Mouse (Mus musculus) MEL (cell line): Measurements from ENCODE around the gene Sult2b1. TPM values are rescaled to one million over a fixed set of nuclear protein-coding genes. Genes with fewer than 3 reads are reported as not detected.

Experiments
- DNase-seq: peaks from one replicate; pipeline ENCODE4 v3.0.0; 2011; ENCODE audit warnings: low read depth, low spot score
- H3K27ac ChIP-seq: 2 replicates; pipeline ENCODE4 v1.5.1; 2012; ENCODE audit warnings: low read depth, mild to moderate bottlenecking, control low read depth, low read length, moderate library complexity; ENCODE audit not compliant: control insufficient read depth
- H3K27me3 ChIP-seq, 2 experiments: fragments of 150-350 bp in 1 of 2; sonication (generic) in 1 of 2; 2 replicates each; pipeline ENCODE4 v1.6.1; 2012; ENCODE audit warnings: low read length in 2 of 2, mild to moderate bottlenecking in 2 of 2, improper control_type of control experiment in 1 of 2, moderate library complexity in 1 of 2; ENCODE audit not compliant: insufficient read depth in 2 of 2, control insufficient read depth in 1 of 2
- H3K36me3 ChIP-seq, 2 experiments: 2 replicates each; pipeline ENCODE4 v1.6.1; 2012 to 2014; ENCODE audit warnings: low read length in 2 of 2, improper control_type of control experiment in 1 of 2, inconsistent platforms in 1 of 2, mild to moderate bottlenecking in 1 of 2; ENCODE audit not compliant: insufficient read depth in 2 of 2, control insufficient read depth in 1 of 2
- H3K4me1 ChIP-seq, 2 experiments: fragments of 150-350 bp in 1 of 2; sonication (generic) in 1 of 2; 2 replicates each; pipeline ENCODE4 v1.6.1; 2012; ENCODE audit warnings: low read length in 2 of 2, improper control_type of control experiment in 1 of 2, mild to moderate bottlenecking in 1 of 2; ENCODE audit not compliant: insufficient read depth in 2 of 2, control insufficient read depth in 1 of 2
- H3K4me3 ChIP-seq, 2 experiments: fragments of 150-350 bp in 1 of 2; sonication (generic) in 1 of 2; 2 replicates each; pipeline ENCODE4 v1.5.1; 2012; ENCODE audit warnings: low read depth in 2 of 2, low read length in 2 of 2, mild to moderate bottlenecking in 2 of 2, moderate library complexity in 2 of 2, control low read depth in 1 of 2, improper control_type of control experiment in 1 of 2; ENCODE audit not compliant: control insufficient read depth in 1 of 2, insufficient read depth in 1 of 2
- H3K79me2 ChIP-seq: 2 replicates; pipeline ENCODE4 v1.6.1; 2012; ENCODE audit warnings: mild to moderate bottlenecking, low read length, moderate library complexity; ENCODE audit not compliant: control insufficient read depth, poor library complexity, insufficient read depth
- H3K9ac ChIP-seq: 2 replicates; pipeline ENCODE4 v1.6.1; 2012; ENCODE audit warnings: low read depth, mild to moderate bottlenecking, control low read depth, low read length, moderate library complexity; ENCODE audit not compliant: control insufficient read depth, poor library complexity, severe bottlenecking
- H3K9me3 ChIP-seq: fragments of 150-350 bp; sonication (generic); replicated peaks from 2 replicates; pipeline ENCODE4 v1.6.1; 2012; ENCODE audit warnings: mild to moderate bottlenecking, low read length, improper control_type of control experiment, moderate library complexity; ENCODE audit not compliant: insufficient read depth
- CHD2 ChIP-seq: IDR thresholded peaks from 2 replicates; pipeline ENCODE4 v1.6.1; 2011; ENCODE audit warnings: low read length, improper control_type of control experiment
- CTCF ChIP-seq, 3 experiments: IDR thresholded peaks in 2 of 3; conservative IDR thresholded peaks in 1 of 3; 2 replicates each; pipeline ENCODE4 v1.5.1; 2011 to 2012; ENCODE audit warnings: low read length in 3 of 3, low read depth in 2 of 3, mild to moderate bottlenecking in 2 of 3, improper control_type of control experiment in 1 of 3, inconsistent platforms in 1 of 3, mixed read lengths in 1 of 3, moderate library complexity in 1 of 3; ENCODE audit not compliant: control insufficient read depth in 1 of 3, insufficient read depth in 1 of 3, poor library complexity in 1 of 3, severe bottlenecking in 1 of 3
- EP300 ChIP-seq, 2 experiments: IDR thresholded peaks; 2 replicates each; pipeline ENCODE4 v1.6.1; 2011; ENCODE audit warnings: improper control_type of control experiment in 2 of 2, low read length in 2 of 2, low read depth in 1 of 2, mild to moderate bottlenecking in 1 of 2
- GATA1 ChIP-seq: IDR thresholded peaks from 2 replicates; pipeline ENCODE4 v1.6.1; 2011; ENCODE audit warnings: low read depth, low read length, improper control_type of control experiment
- JUND ChIP-seq: IDR thresholded peaks from 2 replicates; pipeline ENCODE4 v1.6.1; 2011; ENCODE audit warnings: low read depth, mild to moderate bottlenecking, improper control_type of control experiment, low read length
- MAFK ChIP-seq: IDR thresholded peaks from 2 replicates; pipeline ENCODE4 v1.6.1; 2011; ENCODE audit warnings: low read depth, mild to moderate bottlenecking, low read length, improper control_type of control experiment, borderline replicate concordance
- MAX ChIP-seq: IDR thresholded peaks from 2 replicates; pipeline ENCODE4 v1.6.1; 2011; ENCODE audit warnings: low read length, improper control_type of control experiment
- MEF2A ChIP-seq: IDR thresholded peaks from 2 replicates; pipeline ENCODE4 v1.6.1; 2014; ENCODE audit warnings: low read depth, mild to moderate bottlenecking, inconsistent platforms, low read length, improper control_type of control experiment; ENCODE audit not compliant: poor library complexity, insufficient replicate concordance, severe bottlenecking; ENCODE audit errors: extremely low read depth
- MXI1 ChIP-seq: IDR thresholded peaks from 2 replicates; pipeline ENCODE4 v1.6.1; 2011; ENCODE audit warnings: mild to moderate bottlenecking, low read depth, low read length, improper control_type of control experiment
- NELFE ChIP-seq: IDR thresholded peaks from 2 replicates; pipeline ENCODE4 v1.6.1; 2011; ENCODE audit warnings: low read depth, low read length, improper control_type of control experiment
- NRF1 ChIP-seq: IDR thresholded peaks from 2 replicates; pipeline ENCODE4 v1.6.1; 2014; ENCODE audit warnings: low read depth, mild to moderate bottlenecking, inconsistent platforms, low read length, improper control_type of control experiment, moderate library complexity; ENCODE audit not compliant: poor library complexity, insufficient read depth, severe bottlenecking
- POLR2AphosphoS2 ChIP-seq: IDR thresholded peaks from 2 replicates; pipeline ENCODE4 v1.6.1; 2011; ENCODE audit warnings: low read length, improper control_type of control experiment
- POLR2AphosphoS5 ChIP-seq: IDR thresholded peaks from 2 replicates; pipeline ENCODE4 v1.6.1; 2012; ENCODE audit warnings: low read depth, borderline replicate concordance, mild to moderate bottlenecking, inconsistent platforms, low read length, moderate library complexity, mixed read lengths
- SIN3A ChIP-seq: IDR thresholded peaks from 2 replicates; pipeline ENCODE4 v1.6.1; 2012; ENCODE audit warnings: low read length, improper control_type of control experiment, inconsistent platforms
- SMC3 ChIP-seq: IDR thresholded peaks from 2 replicates; pipeline ENCODE4 v1.6.1; 2011; ENCODE audit warnings: low read depth, low read length, improper control_type of control experiment
- TBP ChIP-seq: IDR thresholded peaks from 2 replicates; pipeline ENCODE4 v1.8.0; 2011; ENCODE audit warnings: low read depth, low read length, improper control_type of control experiment
- TCF12 ChIP-seq: IDR thresholded peaks from 2 replicates; pipeline ENCODE4 v1.6.1; 2014; ENCODE audit warnings: low read depth, mild to moderate bottlenecking, inconsistent platforms, low read length, improper control_type of control experiment, moderate library complexity
- USF1 ChIP-seq: IDR thresholded peaks from 2 replicates; pipeline ENCODE4 v1.6.1; 2014; ENCODE audit warnings: low read depth, mild to moderate bottlenecking, inconsistent platforms, low read length, improper control_type of control experiment, moderate library complexity
- USF2 ChIP-seq, 2 experiments: IDR thresholded peaks; 2 replicates each; pipeline ENCODE4 v1.6.1; 2011 to 2012; ENCODE audit warnings: improper control_type of control experiment in 2 of 2, low read length in 2 of 2, borderline replicate concordance in 1 of 2, inconsistent platforms in 1 of 2, low read depth in 1 of 2, mild to moderate bottlenecking in 1 of 2; ENCODE audit not compliant: insufficient read depth in 1 of 2
- ZC3H11A ChIP-seq: IDR thresholded peaks from 2 replicates; pipeline ENCODE4 v1.6.1; 2012; ENCODE audit warnings: low read depth, mild to moderate bottlenecking, inconsistent platforms, low read length, improper control_type of control experiment
- ZMIZ1 ChIP-seq: IDR thresholded peaks from 2 replicates; pipeline ENCODE4 v1.6.1; 2012; ENCODE audit warnings: low read depth, mild to moderate bottlenecking, inconsistent platforms, low read length, improper control_type of control experiment, moderate library complexity
- polyA plus RNA-seq, 2 experiments: library from polyadenylated mRNA; stranded (reverse) in 1 of 2; unstranded in 1 of 2; fragments of >175 nt in 1 of 2; fragments of >200 nt in 1 of 2; gene quantifications; 2 replicates each; pipeline versions ENCODE4 v1.2.1 to v1.2.4; 2012; ENCODE audit warnings: low replicate concordance in 2 of 2, low read depth in 1 of 2; ENCODE audit not compliant: insufficient read length in 2 of 2, insufficient read depth in 1 of 2, missing spikeins in 1 of 2
- total RNA-seq: library from RNA; depleted of rRNA; stranded (reverse); fragments of 300-350 nt; gene quantifications from 2 replicates; pipeline ENCODE4 v1.2.3, GENCODE M21; 2012

Sult2b1 gene
- total and polyA plus RNA-seq, 3 experiments, result 0.08 to 0.47 TPM; not detected in 1

GRCm38 (mm10) chr7:45712022-45712757, 72.3 kb downstream of the Sult2b1 start:
- TF ChIP-seq MAX, result no peak
- no peak for TF ChIP-seq SIN3A
- TF ChIP-seq USF1, result no peak
- TF ChIP-seq MAFK, result no peak
- TF ChIP-seq TCF12, result no peak
- TF ChIP-seq SMC3, result no peak
- no peak for TF ChIP-seq CTCF (IDR thresholded peaks at IDR 0.05 in 2 of 3, conservative IDR thresholded peaks at IDR 0.05 in 1 of 3; ENCODE audit: control insufficient read depth in 1 of 3, insufficient read depth in 1 of 3, low read depth in 2 of 3, low read length in 3 of 3, poor library complexity in 1 of 3, severe bottlenecking in 1 of 3)
- TF ChIP-seq CHD2, result no peak
- TF ChIP-seq ZC3H11A, result no peak
- TF ChIP-seq MEF2A, result no peak
- no peak for TF ChIP-seq NRF1
- TF ChIP-seq POLR2AphosphoS2, result no peak
- TF ChIP-seq TBP, result no peak
- no peak for TF ChIP-seq USF2 (IDR thresholded peaks at IDR 0.05; ENCODE audit: borderline replicate concordance in 1 of 2, insufficient read depth in 1 of 2, low read depth in 1 of 2, low read length in 2 of 2)
- TF ChIP-seq MXI1, result no peak
- TF ChIP-seq JUND, result no peak
- no peak for TF ChIP-seq NELFE
- no peak for TF ChIP-seq EP300 (IDR thresholded peaks at IDR 0.05; ENCODE audit: low read depth in 1 of 2, low read length in 2 of 2)
- Histone ChIP-seq H3K79me2 (peaks cover 23% of the 10 kb centered on the region), H3K36me3 (peaks cover 0 to 5% of the 10 kb centered on the region in 2 experiments; a peak in 2 of 4 replicates), H3K4me1 (peaks cover 0 to 17% of the 10 kb centered on the region in 2 experiments; a peak in 2 of 4 replicates), H3K27me3 (no peaks in the 10 kb centered on the region), H3K4me3 (no peak overlapping the region), H3K27ac (no peak overlapping the region), H3K9ac (no peak overlapping the region), H3K9me3 (no peaks in the 10 kb centered on the region)
- DNase-seq, result no peak

DNA sequence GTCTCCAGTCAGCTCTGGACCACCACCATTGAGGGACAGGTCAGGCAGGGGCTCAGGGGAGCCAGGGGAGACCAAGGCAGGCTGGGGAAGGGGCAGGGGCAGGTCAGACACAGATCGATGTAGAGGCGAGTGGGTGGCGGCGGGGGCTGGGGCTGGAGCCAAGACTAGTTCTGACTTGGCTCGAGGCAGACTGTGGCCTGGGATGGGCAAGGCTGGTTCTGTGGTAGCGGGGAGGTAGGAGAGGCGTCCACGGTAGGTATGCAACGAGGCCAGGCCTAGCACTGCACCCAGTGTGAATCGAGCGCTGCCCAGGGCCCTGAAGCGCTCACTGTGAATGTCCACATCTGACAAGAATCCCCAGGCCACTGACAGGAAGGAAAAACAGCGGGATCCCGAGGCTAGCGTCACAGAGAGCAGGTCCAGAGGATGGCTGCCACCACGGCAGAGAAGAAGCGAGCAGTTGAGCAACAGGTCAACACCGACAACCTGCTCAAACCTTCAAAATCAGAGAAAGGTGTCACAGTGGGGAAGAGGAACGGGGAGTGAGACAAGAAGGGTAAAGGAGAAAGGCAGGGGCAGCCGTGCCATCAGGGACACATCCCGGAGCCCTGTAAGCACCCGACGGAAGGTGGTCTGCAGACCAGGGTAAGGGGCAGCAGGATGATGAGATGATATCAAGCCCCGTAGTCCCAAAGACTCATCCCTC, 73.0 kb downstream of the Sult2b1 start:
- peaks cover 0 to 17% of the 10 kb centered on the region in 2 experiments; a peak in 2 of 4 replicates for H3K4me1 ChIP-seq
- H3K27me3 ChIP-seq, result no peaks in the 10 kb centered on the region
- H3K9ac ChIP-seq, result no peak overlapping the region

More for the DNA sequence above, 73.0 kb downstream of the Sult2b1 start:
- TF ChIP-seq MAFK (no peak), GATA1 (no peak), POLR2AphosphoS5 (no peak), CTCF (IDR thresholded peaks at IDR 0.05 in 2 of 3, conservative IDR thresholded peaks at IDR 0.05 in 1 of 3; ENCODE audit: control insufficient read depth in 1 of 3, insufficient read depth in 1 of 3, low read depth in 2 of 3, low read length in 3 of 3, poor library complexity in 1 of 3, severe bottlenecking in 1 of 3) (no peak), EP300 (IDR thresholded peaks at IDR 0.05; ENCODE audit: low read depth in 1 of 2, low read length in 2 of 2) (no peak), ZMIZ1 (no peak), TCF12 (no peak)
- TF ChIP-seq, all 39 proteins: peak for 0
- no peak for DNase-seq
- Histone ChIP-seq H3K27ac (no peak overlapping the region), H3K36me3 (peaks cover 0 to 5% of the 10 kb centered on the region in 2 experiments; a peak in 2 of 4 replicates), H3K9me3 (no peaks in the 10 kb centered on the region), H3K79me2 (peaks cover 19% of the 10 kb centered on the region), H3K4me3 (no peak overlapping the region)
